Mouse (Mus musculus) liver, embryonic 14.5 days (tissue): ENCODE data around the gene Zrsr1.

Experiments
- CTCF ChIP-seq: IDR thresholded peaks from 2 replicates; pipeline ENCODE4 v1.5.1; 2016; ENCODE audit warnings: antibody characterized with exemption, low read depth, control low read depth
- EP300 ChIP-seq: IDR thresholded peaks from 2 replicates; pipeline ENCODE4 v1.6.1; 2016; ENCODE audit warnings: antibody characterized with exemption, low read depth

DNA sequence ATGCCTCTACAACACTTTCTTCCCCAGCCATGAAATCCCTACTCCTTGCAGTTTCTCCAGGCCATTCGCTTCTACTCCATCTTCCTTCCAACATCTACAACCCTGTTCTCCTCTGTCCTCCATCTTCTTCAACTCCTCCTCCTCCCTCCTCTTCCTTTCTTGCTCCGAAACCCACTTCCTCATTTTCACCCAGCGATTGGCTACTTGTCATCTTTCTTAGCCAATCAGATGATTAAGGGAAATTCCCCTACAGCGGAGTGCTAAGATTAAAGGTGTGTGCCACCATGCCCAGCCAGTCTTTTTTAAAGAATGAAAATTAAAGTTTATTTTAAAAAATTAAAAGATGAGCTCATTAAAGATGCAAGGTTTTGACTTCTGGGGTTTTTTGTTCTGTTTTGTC lies 46.1 kb downstream of the Zrsr1 start:
- TF ChIP-seq EP300, result no peak
- no peak for TF ChIP-seq CTCF
